Mouse (Mus musculus) lung, embryonic 16.5 days (tissue): ENCODE measurements at regions not wholly inside any gene's neighbourhood (a gene's known extent, or its start where the extent isn't known, plus 50 kb on each side); places are given as distances from the start of the nearest gene placed in this dataset.
"Not testable (repeated sequence)": the region's sequence is repeated elsewhere in the genome, so short reads cannot be mapped to it uniquely, and the experiment has no call there.

ENCODE experiments used
- ATAC-seq: fragments of 200-750 bp; cut with Nextera tagmentation; 2 replicates; pipeline ENCODE4 v1.8.0; 2017; ENCODE audit warnings: low read depth, mild to moderate bottlenecking, moderate library complexity
- H3K27ac ChIP-seq: fragments of 300-500 bp; sonication (generic); 2 replicates; pipeline ENCODE4 v1.5.1; 2014; ENCODE audit warnings: mild to moderate bottlenecking, control low read depth, low read length
- H3K27me3 ChIP-seq: fragments of 300-500 bp; sonication (generic); 2 replicates; pipeline ENCODE4 v1.6.1; 2014; ENCODE audit warnings: low read depth, low read length, mixed read lengths; ENCODE audit not compliant: control insufficient read depth, insufficient read depth
- H3K36me3 ChIP-seq: fragments of 300-500 bp; sonication (generic); 2 replicates; pipeline ENCODE4 v1.6.1; 2014; ENCODE audit warnings: low read length; ENCODE audit not compliant: control insufficient read depth, insufficient read depth
- H3K4me1 ChIP-seq: fragments of 300-500 bp; sonication (generic); replicated peaks from 2 replicates; pipeline ENCODE4 v1.6.1; 2014; ENCODE audit warnings: low read length, mixed read lengths; ENCODE audit not compliant: control insufficient read depth, insufficient read depth
- H3K4me2 ChIP-seq: fragments of 300-500 bp; sonication (generic); 2 replicates; pipeline ENCODE4 v1.6.1; 2014; ENCODE audit warnings: low read depth, low read length, control low read depth
- H3K4me3 ChIP-seq: fragments of 300-500 bp; sonication (generic); 2 replicates; pipeline ENCODE4 v1.5.1; 2014; ENCODE audit warnings: mild to moderate bottlenecking, low read length, control low read depth
- H3K9ac ChIP-seq: fragments of 300-500 bp; sonication (generic); 2 replicates; pipeline ENCODE4 v1.6.1; 2014; ENCODE audit warnings: low read length, control low read depth
- H3K9me3 ChIP-seq: fragments of 300-500 bp; sonication (generic); 2 replicates; pipeline ENCODE4 v1.6.1; 2016; ENCODE audit warnings: low read length; ENCODE audit not compliant: control insufficient read depth
- WGBS: fragments of 180-500 bp; shearing (Covaris S2); extraction: QIAGEN DNeasy Blood & Tissue Kit; methylation state at CpG from one replicate; pipeline ENCODE4 v1.1.7; 2014; 5-methylcytosine and 5-hydroxymethylcytosine counted together

DNA sequence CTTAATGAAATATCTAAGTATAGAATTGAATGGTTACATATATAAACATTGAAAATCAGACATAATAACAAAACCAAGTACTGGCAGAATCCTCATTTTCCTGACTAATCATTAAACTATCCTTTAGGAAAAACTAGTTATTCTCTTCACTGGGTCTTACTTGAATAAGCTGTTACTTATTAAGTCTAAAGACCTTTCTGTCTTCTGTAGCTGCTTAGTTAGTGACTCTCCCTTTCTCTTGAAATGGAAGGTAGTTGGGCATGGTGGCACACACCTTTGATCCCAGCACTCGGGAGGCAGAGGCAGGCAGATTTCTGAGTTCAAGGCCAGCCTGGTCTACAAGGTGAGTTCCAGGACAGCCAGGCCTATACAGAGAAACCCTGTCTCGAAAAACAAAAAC lies 135.9 kb upstream of the Abcb5 start:
- not testable (repeated sequence) for H3K4me3 ChIP-seq, H3K9me3 ChIP-seq, H3K4me2 ChIP-seq, H3K4me1 ChIP-seq, H3K27ac ChIP-seq, H3K9ac ChIP-seq, ATAC-seq, H3K27me3 ChIP-seq, H3K36me3 ChIP-seq
- 80% methylated on average over 2 of the region's 2 CpGs for whole genome bisulfite sequencing

GRCm38 (mm10) chr12:119099736-119100135 lies 133.5 kb upstream of the Abcb5 start:
- Histone ChIP-seq H3K4me3 (no peak overlapping the region), H3K9ac (no peak overlapping the region), H3K36me3 (no peaks in the 10 kb centered on the region), H3K27me3 (no peaks in the 10 kb centered on the region), H3K9me3 (no peaks in the 10 kb centered on the region), H3K27ac (no peak overlapping the region), H3K4me1 (no peaks in the 10 kb centered on the region), H3K4me2 (no peak overlapping the region)
- peak; percentile 37 for ATAC-seq

DNA sequence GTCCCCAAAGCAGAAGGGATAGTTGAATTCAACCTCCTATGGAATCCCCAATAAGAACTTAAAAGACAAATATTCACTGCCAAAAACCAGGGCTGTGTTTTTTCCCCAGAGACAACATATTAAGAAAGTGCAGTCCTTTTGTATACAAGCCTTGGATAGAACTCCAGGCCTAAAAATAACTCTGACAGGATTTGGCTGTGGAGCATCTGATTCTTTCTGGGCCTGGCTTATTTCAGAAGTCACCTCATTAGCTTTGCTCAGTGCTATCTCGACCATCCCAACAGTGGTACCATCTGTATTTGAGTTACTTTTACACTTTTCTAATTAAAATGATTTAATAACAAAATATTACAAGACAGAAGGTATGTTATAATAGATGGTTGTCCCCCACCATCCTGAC lies 131.6 kb upstream of the Abcb5 start:
- H3K4me1 ChIP-seq: 0 out of 2 replicates have a peak, but pooled peaks cover 3% of the 10 kb centered on the region
- no peak overlapping the region for H3K4me3 ChIP-seq
- peak; percentile 95 for ATAC-seq
- no peaks in the 10 kb centered on the region for H3K27me3 ChIP-seq
- 13% methylated on average over 1 of the region's 1 CpGs for WGBS
- no peaks in the 10 kb centered on the region for H3K9me3 ChIP-seq
- H3K36me3 ChIP-seq: no peaks in the 10 kb centered on the region
- no peak overlapping the region for H3K9ac ChIP-seq
- peak overlapping the region; percentile 73 for H3K27ac ChIP-seq
- H3K4me2 ChIP-seq: no peak overlapping the region

DNA sequence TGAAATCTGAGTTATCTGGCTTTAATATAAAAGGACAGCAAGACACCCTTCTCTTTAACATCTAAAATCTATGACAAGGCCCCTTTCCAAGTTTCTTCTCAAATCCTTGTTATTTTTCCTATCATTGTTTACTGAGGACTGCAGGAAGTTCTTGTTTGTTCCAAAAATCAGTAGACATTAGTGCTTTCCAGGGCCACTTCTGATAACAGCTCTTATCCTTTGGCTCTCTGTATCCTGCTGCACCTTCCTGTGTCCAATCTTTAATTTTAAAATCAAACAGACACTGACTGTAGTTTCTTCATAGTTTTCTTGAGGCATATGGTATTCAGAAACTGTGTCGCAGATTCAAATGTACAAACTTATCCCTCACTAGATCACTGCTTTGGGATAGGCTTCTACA lies 128.1 kb upstream of the Abcb5 start:
- WGBS: 68% methylated on average over 1 of the region's 1 CpGs
- Histone ChIP-seq H3K4me3 (no peak overlapping the region), H3K27me3 (no peaks in the 10 kb centered on the region), H3K27ac (no peak overlapping the region), H3K9ac (no peak overlapping the region), H3K4me2 (no peak overlapping the region), H3K36me3 (no peaks in the 10 kb centered on the region), H3K4me1 (0 out of 2 replicates have a peak, but pooled peaks cover 3% of the 10 kb centered on the region), H3K9me3 (no peaks in the 10 kb centered on the region)
- no peak for ATAC-seq

DNA sequence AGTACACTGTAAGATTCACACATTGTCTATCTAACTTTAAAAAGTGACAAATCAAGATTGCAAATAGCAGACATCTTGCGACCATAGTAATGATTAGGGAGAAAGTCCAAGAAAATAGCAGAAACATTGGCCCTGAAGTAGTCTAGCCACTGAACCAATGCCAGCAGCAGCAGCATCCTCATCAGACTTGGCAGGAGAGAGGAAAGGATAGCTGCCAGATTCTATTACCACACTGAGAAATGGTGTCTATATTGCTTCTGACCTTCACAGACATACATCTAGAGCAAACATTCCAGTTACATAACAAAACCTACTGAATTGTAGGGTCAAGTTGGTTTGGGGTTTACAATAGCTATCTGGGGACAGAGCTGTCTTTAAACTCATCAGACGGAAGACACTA lies 127.2 kb upstream of the Abcb5 start:
- Histone ChIP-seq H3K27ac (peak overlapping the region; percentile 13; the same call in 1 of the 2 replicates), H3K27me3 (no peaks in the 10 kb centered on the region), H3K4me2 (no peak overlapping the region), H3K9me3 (no peaks in the 10 kb centered on the region), H3K4me3 (no peak overlapping the region), H3K4me1 (0 out of 2 replicates have a peak, but pooled peaks cover 3% of the 10 kb centered on the region), H3K9ac (no peak overlapping the region), H3K36me3 (no peaks in the 10 kb centered on the region)
- peak; percentile 76 for ATAC-seq
- WGBS: 51% methylated on average over 2 of the region's 2 CpGs

DNA sequence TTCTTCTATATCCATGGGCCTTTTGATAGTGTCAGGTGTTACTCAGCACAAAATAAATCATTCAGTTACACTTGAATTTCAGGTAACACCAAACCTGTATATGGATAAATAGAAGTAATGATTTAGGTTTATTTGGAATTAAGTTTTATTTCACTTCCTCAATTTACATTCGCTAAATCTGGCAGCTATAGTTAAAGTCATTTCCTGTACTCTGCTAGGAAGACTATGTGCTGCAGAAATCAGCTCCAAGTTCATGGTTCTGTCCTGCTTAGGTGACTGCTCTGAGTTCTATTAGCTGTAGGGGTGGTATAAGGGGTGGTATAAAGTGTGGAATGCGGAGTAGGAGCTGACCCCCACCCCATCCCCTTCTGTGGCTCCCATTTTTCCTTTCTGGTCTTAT lies 123.1 kb upstream of the Abcb5 start:
- Histone ChIP-seq H3K4me3 (no peak overlapping the region), H3K9ac (no peak overlapping the region), H3K27me3 (no peaks in the 10 kb centered on the region), H3K4me2 (no peak overlapping the region), H3K36me3 (no peaks in the 10 kb centered on the region), H3K4me1 (0 out of 2 replicates have a peak, but pooled peaks cover 3% of the 10 kb centered on the region), H3K27ac (no peak overlapping the region), H3K9me3 (no peaks in the 10 kb centered on the region)
- WGBS: 72% methylated on average over 2 of the region's 2 CpGs
- no peak for ATAC-seq

GRCm38 (mm10) chr12:119088666-119089065 lies 122.4 kb upstream of the Abcb5 start:
- H3K27ac ChIP-seq: no peak overlapping the region
- H3K4me3 ChIP-seq: no peak overlapping the region
- no peaks in the 10 kb centered on the region for H3K36me3 ChIP-seq
- no peak overlapping the region for H3K9ac ChIP-seq
- 59% methylated on average over 1 of the region's 1 CpGs for WGBS
- H3K4me2 ChIP-seq: no peak overlapping the region
- ATAC-seq: no peak
- H3K9me3 ChIP-seq: no peaks in the 10 kb centered on the region
- 0 out of 2 replicates have a peak, but pooled peaks cover 3% of the 10 kb centered on the region for H3K4me1 ChIP-seq
- no peaks in the 10 kb centered on the region for H3K27me3 ChIP-seq

GRCm38 (mm10) chr12:119084814-119085213 lies 118.6 kb upstream of the Abcb5 start:
- Histone ChIP-seq H3K4me2 (no peak overlapping the region), H3K9me3 (no peaks in the 10 kb centered on the region), H3K27ac (no peak overlapping the region), H3K36me3 (no peaks in the 10 kb centered on the region), H3K27me3 (no peaks in the 10 kb centered on the region), H3K4me3 (no peak overlapping the region), H3K4me1 (0 out of 2 replicates have a peak, but pooled peaks cover 3% of the 10 kb centered on the region), H3K9ac (no peak overlapping the region)
- WGBS: 40% methylated on average over 2 of the region's 2 CpGs
- ATAC-seq: peak; percentile 71; the same call in 1 of the 2 replicates

- H3K4me3 ChIP-seq: no peak overlapping the region
- no peaks in the 10 kb centered on the region for H3K9me3 ChIP-seq
- H3K4me1 ChIP-seq: 0 out of 2 replicates have a peak, but pooled peaks cover 3% of the 10 kb centered on the region
- H3K4me2 ChIP-seq: no peak overlapping the region
- no peak overlapping the region for H3K9ac ChIP-seq
- H3K27ac ChIP-seq: no peak overlapping the region
- H3K36me3 ChIP-seq: no peaks in the 10 kb centered on the region
- no peak for ATAC-seq
- no peaks in the 10 kb centered on the region for H3K27me3 ChIP-seq
Observed at GRCm38 (mm10) chr12:119082781-119083180, 116.6 kb upstream of the Abcb5 start.

DNA sequence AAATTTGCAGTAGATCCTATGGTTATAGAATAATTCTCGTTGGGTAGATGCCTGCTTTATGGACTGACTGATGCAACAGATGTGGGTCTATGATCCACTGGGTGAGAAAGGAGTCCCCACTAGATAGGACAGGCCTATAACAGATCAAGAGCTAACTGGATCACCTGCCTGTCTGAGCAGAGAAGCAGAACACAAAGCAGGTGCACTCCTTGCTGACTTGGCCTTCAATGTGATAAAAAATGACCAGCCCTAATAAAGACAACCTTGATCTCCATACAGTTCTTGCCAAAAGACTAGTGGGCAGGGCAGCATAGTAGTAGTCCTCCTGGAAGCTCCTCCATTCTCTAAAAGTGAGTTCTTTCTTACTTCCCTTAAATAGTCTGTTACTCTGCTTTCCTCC lies 109.6 kb upstream of the Abcb5 start:
- Histone ChIP-seq H3K4me2 (no peak overlapping the region), H3K9me3 (no peaks in the 10 kb centered on the region), H3K4me3 (no peak overlapping the region), H3K27me3 (no peaks in the 10 kb centered on the region), H3K4me1 (no peaks in the 10 kb centered on the region), H3K36me3 (no peaks in the 10 kb centered on the region), H3K27ac (no peak overlapping the region), H3K9ac (no peak overlapping the region)
- WGBS: 67% methylated on average over 1 of the region's 1 CpGs
- ATAC-seq: no peak
